Mouse (Mus musculus): ENCODE data around the gene Fbxl17. TPM values are rescaled to one million over a fixed set of nuclear protein-coding genes. Genes with fewer than 3 reads are reported as not detected.

The Fbxl17 gene
- total and polyA plus RNA-seq, 3 experiments, result 8.2 to 9.9 (median 8.8) TPM

DNA sequence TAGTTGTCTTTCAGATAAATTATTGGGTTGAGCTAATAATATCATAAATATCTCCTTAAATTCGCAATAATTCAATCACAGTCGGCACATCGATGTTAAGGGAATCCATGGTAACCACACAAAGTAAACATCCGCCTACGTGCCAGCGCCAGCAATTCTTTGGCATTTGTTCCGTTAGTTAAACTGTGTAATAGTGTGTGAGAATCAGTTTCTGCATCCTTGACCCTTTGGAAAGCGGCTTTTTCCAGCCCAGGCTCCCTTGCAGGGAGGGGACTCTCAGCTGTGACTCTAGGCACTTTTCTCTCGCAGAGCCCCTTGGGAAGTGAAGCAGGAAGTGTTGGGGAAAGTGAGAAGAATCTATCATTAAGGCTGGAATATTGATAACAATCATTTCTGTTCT is 314.3 kb downstream of the Fbxl17 start:
- H3K4me1 ChIP-seq (ENCODE audit: insufficient read depth, low read depth, low read length), result peaks cover 32% of the 10 kb centered on the region
- H3K27me3 ChIP-seq (ENCODE audit: insufficient read depth, low read length), result no peaks in the 10 kb centered on the region
- no peak overlapping the region for H3K4me3 ChIP-seq (ENCODE audit: low read depth, low read length)
- no peak for ATAC-seq (ENCODE audit: extremely low read depth, insufficient number of reproducible peaks, low FRiP score, poor library complexity, severe bottlenecking)
- no peaks in the 10 kb centered on the region for H3K9me3 ChIP-seq (replicated peaks)
- TF ChIP-seq GATA2 (IDR thresholded peaks at IDR 0.05; ENCODE audit: borderline replicate concordance, low read depth, low read length) (no peak), POLR2AphosphoS5 (IDR thresholded peaks at IDR 0.05; ENCODE audit: insufficient replicate concordance, low read depth, low read length) (no peak), CTCF (IDR thresholded peaks at IDR 0.05; ENCODE audit: low read depth, low read length) (no peak), TAL1 (conservative IDR thresholded peaks at IDR 0.05; ENCODE audit: low read depth, low read length) (no peak), GATA1 (IDR thresholded peaks at IDR 0.05; ENCODE audit: borderline replicate concordance, low read length) (no peak)
- DNase-seq (ENCODE audit: low spot score), result no peak
- H3K36me3 ChIP-seq (replicated peaks), result peaks cover 5% of the 10 kb centered on the region

DNA sequence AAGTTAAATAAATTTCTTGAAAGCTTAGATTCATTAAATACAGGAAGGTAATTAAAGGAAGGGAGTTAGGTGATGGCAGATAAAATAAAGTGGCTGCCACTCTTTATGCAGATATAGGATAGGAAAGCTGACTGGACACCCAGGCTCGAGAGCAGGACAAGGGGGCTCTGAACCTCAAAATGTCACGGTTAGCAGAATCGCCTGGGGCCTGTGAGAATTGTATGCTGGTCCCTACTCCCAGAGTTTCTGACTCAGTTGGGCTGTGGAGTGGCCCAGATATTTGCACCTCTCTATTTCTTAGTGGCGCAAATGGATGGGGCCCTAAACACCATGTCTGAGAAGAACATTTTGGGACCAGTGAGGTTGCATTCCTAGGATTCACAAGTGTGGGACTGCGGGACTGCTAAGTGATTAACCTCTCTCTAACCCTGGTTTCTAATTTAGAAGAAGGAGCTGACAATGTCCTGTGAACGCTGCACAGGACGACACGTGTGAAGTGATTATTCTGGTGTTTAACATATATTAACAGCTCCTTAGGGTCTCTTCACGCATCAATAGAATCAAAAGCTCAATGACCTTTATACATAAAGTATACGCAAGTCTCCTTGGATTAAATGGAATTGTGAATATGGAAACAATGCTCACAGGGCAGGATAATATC is 314.8 kb downstream of the Fbxl17 start:
- H3K4me3 ChIP-seq (ENCODE audit: low read depth, low read length), result no peak overlapping the region
- ATAC-seq (ENCODE audit: extremely low read depth, insufficient number of reproducible peaks, low FRiP score, poor library complexity, severe bottlenecking), result no peak

GRCm38 (mm10) chr17:63183431-63183830 is 316.4 kb downstream of the Fbxl17 start:
- ATAC-seq (ENCODE audit: extremely low read depth, insufficient number of reproducible peaks, low FRiP score, poor library complexity, severe bottlenecking) (peak; percentile 75), DNase-seq (ENCODE audit: low spot score) (no peak)
- Histone ChIP-seq H3K4me1 (ENCODE audit: insufficient read depth, low read depth, low read length) (peaks cover 15% of the 10 kb centered on the region), H3K36me3 (replicated peaks) (peaks cover 6% of the 10 kb centered on the region), H3K4me3 (ENCODE audit: low read depth, low read length) (no peak overlapping the region), H3K27me3 (ENCODE audit: insufficient read depth, low read length) (no peaks in the 10 kb centered on the region), H3K9me3 (replicated peaks) (no peaks in the 10 kb centered on the region)
- no peak for TF ChIP-seq GATA2 (IDR thresholded peaks at IDR 0.05; ENCODE audit: borderline replicate concordance, low read depth, low read length)
- TF ChIP-seq TAL1 (conservative IDR thresholded peaks at IDR 0.05; ENCODE audit: low read depth, low read length), result no peak
- no peak for TF ChIP-seq POLR2AphosphoS5 (IDR thresholded peaks at IDR 0.05; ENCODE audit: insufficient replicate concordance, low read depth, low read length)
- no peak for TF ChIP-seq CTCF (IDR thresholded peaks at IDR 0.05; ENCODE audit: low read depth, low read length)
- TF ChIP-seq GATA1 (IDR thresholded peaks at IDR 0.05; ENCODE audit: borderline replicate concordance, low read length), result no peak

More for the DNA sequence above, 314.8 kb downstream of the Fbxl17 start:
- no peak for DNase-seq (ENCODE audit: low spot score)
- Histone ChIP-seq H3K27me3 (ENCODE audit: insufficient read depth, low read length) (no peaks in the 10 kb centered on the region), H3K9me3 (replicated peaks) (no peaks in the 10 kb centered on the region), H3K4me1 (ENCODE audit: insufficient read depth, low read depth, low read length) (peaks cover 30% of the 10 kb centered on the region), H3K36me3 (replicated peaks) (peaks cover 5% of the 10 kb centered on the region)
- TF ChIP-seq POLR2AphosphoS5 (IDR thresholded peaks at IDR 0.05; ENCODE audit: insufficient replicate concordance, low read depth, low read length) (no peak), GATA2 (IDR thresholded peaks at IDR 0.05; ENCODE audit: borderline replicate concordance, low read depth, low read length) (no peak), CTCF (IDR thresholded peaks at IDR 0.05; ENCODE audit: low read depth, low read length) (no peak)

DNA sequence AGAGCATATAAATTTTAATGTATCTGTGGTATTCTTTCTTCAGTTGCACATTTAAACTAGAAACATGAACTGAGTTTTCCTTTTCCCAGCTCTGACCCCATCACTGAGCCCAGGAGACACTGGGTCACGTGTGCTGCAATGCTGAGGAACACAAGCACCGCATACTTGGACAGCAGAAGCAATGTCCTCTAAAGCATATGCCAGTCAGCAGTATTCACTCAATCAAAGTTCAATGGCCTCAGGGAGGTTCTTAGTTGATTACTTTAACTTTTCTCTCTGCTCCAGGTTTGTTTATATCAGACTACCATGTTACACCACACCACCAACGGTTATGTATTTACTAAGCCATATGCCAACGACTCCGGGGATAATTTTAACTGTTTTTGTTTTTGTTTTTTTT is 318.2 kb downstream of the Fbxl17 start:
- Histone ChIP-seq H3K4me3 (ENCODE audit: low read depth, low read length) (no peak overlapping the region), H3K9me3 (replicated peaks) (no peaks in the 10 kb centered on the region), H3K27me3 (ENCODE audit: insufficient read depth, low read length) (no peaks in the 10 kb centered on the region), H3K36me3 (replicated peaks) (peaks cover 9% of the 10 kb centered on the region), H3K4me1 (ENCODE audit: insufficient read depth, low read depth, low read length) (peaks cover 15% of the 10 kb centered on the region)
- DNase-seq (ENCODE audit: low spot score) (no peak), ATAC-seq (ENCODE audit: extremely low read depth, insufficient number of reproducible peaks, low FRiP score, poor library complexity, severe bottlenecking) (no peak)
- TF ChIP-seq TAL1 (conservative IDR thresholded peaks at IDR 0.05; ENCODE audit: low read depth, low read length), result no peak
- no peak for TF ChIP-seq GATA2 (IDR thresholded peaks at IDR 0.05; ENCODE audit: borderline replicate concordance, low read depth, low read length)
- no peak for TF ChIP-seq GATA1 (IDR thresholded peaks at IDR 0.05; ENCODE audit: borderline replicate concordance, low read length)
- no peak for TF ChIP-seq CTCF (IDR thresholded peaks at IDR 0.05; ENCODE audit: low read depth, low read length)
- no peak for TF ChIP-seq POLR2AphosphoS5 (IDR thresholded peaks at IDR 0.05; ENCODE audit: insufficient replicate concordance, low read depth, low read length)

DNA sequence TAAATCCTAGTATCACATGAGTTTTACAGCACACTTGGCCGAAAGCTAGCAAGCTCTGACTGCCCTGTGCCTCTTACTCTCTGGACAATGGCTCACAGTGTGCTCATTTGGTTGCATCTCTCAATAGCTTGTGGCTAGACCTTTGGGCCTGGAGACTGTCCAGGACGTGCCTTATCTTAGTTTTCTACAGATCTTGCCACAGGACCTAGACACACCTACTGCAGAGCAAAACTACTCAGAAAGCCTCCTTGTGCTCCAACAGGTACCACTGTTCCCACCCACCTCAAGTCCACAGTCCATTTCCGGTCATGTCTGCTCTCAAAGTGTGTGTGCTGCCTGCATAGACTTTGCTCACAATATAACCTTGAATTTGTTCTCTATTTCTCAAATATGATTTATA is 319.8 kb downstream of the Fbxl17 start:
- TF ChIP-seq CTCF (IDR thresholded peaks at IDR 0.05; ENCODE audit: low read depth, low read length), result no peak
- no peak for TF ChIP-seq POLR2AphosphoS5 (IDR thresholded peaks at IDR 0.05; ENCODE audit: insufficient replicate concordance, low read depth, low read length)
- TF ChIP-seq TAL1 (conservative IDR thresholded peaks at IDR 0.05; ENCODE audit: low read depth, low read length), result no peak
- TF ChIP-seq GATA2 (IDR thresholded peaks at IDR 0.05; ENCODE audit: borderline replicate concordance, low read depth, low read length), result no peak
- TF ChIP-seq GATA1 (IDR thresholded peaks at IDR 0.05; ENCODE audit: borderline replicate concordance, low read length), result no peak
- Histone ChIP-seq H3K4me3 (ENCODE audit: low read depth, low read length) (no peak overlapping the region), H3K27me3 (ENCODE audit: insufficient read depth, low read length) (no peaks in the 10 kb centered on the region), H3K9me3 (replicated peaks) (no peaks in the 10 kb centered on the region), H3K4me1 (ENCODE audit: insufficient read depth, low read depth, low read length) (peaks cover 11% of the 10 kb centered on the region), H3K36me3 (replicated peaks) (peaks cover 5% of the 10 kb centered on the region)
- ATAC-seq (ENCODE audit: extremely low read depth, insufficient number of reproducible peaks, low FRiP score, poor library complexity, severe bottlenecking), result no peak
- DNase-seq (ENCODE audit: low spot score), result no peak

- peaks cover 5% of the 10 kb centered on the region for H3K4me1 ChIP-seq (ENCODE audit: insufficient read depth, low read depth, low read length)
- no peaks in the 10 kb centered on the region for H3K27me3 ChIP-seq (ENCODE audit: insufficient read depth, low read length)
- no peak for ATAC-seq (ENCODE audit: extremely low read depth, insufficient number of reproducible peaks, low FRiP score, poor library complexity, severe bottlenecking)
- no peak for DNase-seq (ENCODE audit: low spot score)
- no peak for TF ChIP-seq CTCF (IDR thresholded peaks at IDR 0.05; ENCODE audit: low read depth, low read length)
- TF ChIP-seq GATA1 (IDR thresholded peaks at IDR 0.05; ENCODE audit: borderline replicate concordance, low read length), result no peak
- no peak for TF ChIP-seq POLR2AphosphoS5 (IDR thresholded peaks at IDR 0.05; ENCODE audit: insufficient replicate concordance, low read depth, low read length)
- no peaks in the 10 kb centered on the region for H3K9me3 ChIP-seq (replicated peaks)
- H3K4me3 ChIP-seq (ENCODE audit: low read depth, low read length), result no peak overlapping the region
- peaks cover 5% of the 10 kb centered on the region for H3K36me3 ChIP-seq (replicated peaks)
Measured at GRCm38 (mm10) chr17:63178331-63178730, 321.5 kb downstream of the Fbxl17 start.
